Mouse (Mus musculus): ENCODE measurements around the gene Wasl.

DNA sequence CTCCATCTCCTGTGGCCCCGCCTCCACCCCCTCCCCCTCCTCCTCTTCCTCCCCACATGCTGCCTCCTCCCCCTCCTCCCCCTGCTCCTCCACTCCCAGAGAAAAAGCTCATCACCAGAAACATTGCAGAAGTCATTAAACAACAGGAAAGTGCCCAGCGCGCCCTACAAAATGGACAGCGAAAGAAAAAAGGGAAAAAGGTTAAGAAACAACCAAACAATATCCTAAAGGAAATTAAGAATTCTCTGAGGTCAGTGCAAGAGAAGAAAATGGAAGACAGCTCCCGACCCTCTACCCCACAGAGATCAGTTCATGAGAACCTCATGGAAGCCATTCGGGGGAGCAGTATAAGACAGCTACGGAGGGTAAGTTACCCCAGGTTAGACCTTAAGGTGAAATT, 60.5 kb downstream of the Wasl start:
- TF ChIP-seq GATA1 (IDR thresholded peaks at IDR 0.05; ENCODE audit: low read length): no peak
- no peak for TF ChIP-seq TAL1 (IDR thresholded peaks at IDR 0.05; ENCODE audit: low read length)
